ENCODE assay signal across 27 mouse cellular contexts in genomic region chr4:32874669-32875068, GRCm38 (mm10).
A peak's percentile ranks its signal among the peaks of the same experiment; 100 is the strongest.
DNase-seq lines count a peak whose midpoint lies in the region; ATAC-seq lines count a peak whose summit lies in the region.
"Had no signal": no experiment of that assay in that cellular context is flagged by ENCODE, and none has a peak within 500 bp of the region (broad histone marks: within the 10 kb centered on the region; RNA-seq: fewer than 3 reads in every experiment).

No protein-coding gene starts in this region.

- no peaks in the 10 kb centered on the region for H3K27me3 ChIP-seq in forebrain, embryonic 13.5 days
- no peaks in the 10 kb centered on the region for H3K27me3 ChIP-seq in midbrain, embryonic 14.5 days (ENCODE audit: control insufficient read depth, insufficient read depth, low read length)
- H3K27me3 ChIP-seq in kidney, embryonic 14.5 days (ENCODE audit: control insufficient read depth, insufficient read depth, low read length) = no peaks in the 10 kb centered on the region
- H3K27me3 ChIP-seq: hindbrain, embryonic 12.5 days; limb, embryonic 15.5 days; neural tube, embryonic 13.5 days had no signal

- no peak overlapping the region for H3K27ac ChIP-seq in forebrain, embryonic 13.5 days
- no peak overlapping the region for H3K27ac ChIP-seq in midbrain, embryonic 14.5 days (replicated peaks; ENCODE audit: low read depth, low read length)
- no peak overlapping the region for H3K27ac ChIP-seq in kidney, embryonic 14.5 days (ENCODE audit: low read depth, low read length)
- H3K27ac ChIP-seq: hindbrain, embryonic 12.5 days; hindbrain, postnatal 0 days; limb, embryonic 10.5 days; limb, embryonic 15.5 days; liver, embryonic 13.5 days; neural tube, embryonic 13.5 days had no signal

- no peaks in the 10 kb centered on the region for H3K9me3 ChIP-seq in forebrain, embryonic 13.5 days (replicated peaks)
- no peaks in the 10 kb centered on the region for H3K9me3 ChIP-seq in midbrain, embryonic 14.5 days (ENCODE audit: control insufficient read depth, low read length)
- no peaks in the 10 kb centered on the region for H3K9me3 ChIP-seq in kidney, embryonic 14.5 days (ENCODE audit: control insufficient read depth, low read length)
- H3K9me3 ChIP-seq: hindbrain, embryonic 12.5 days; limb, embryonic 10.5 days; limb, embryonic 15.5 days; liver, embryonic 13.5 days; neural tube, embryonic 13.5 days had no signal

- no peak overlapping the region for H3K4me2 ChIP-seq in forebrain, embryonic 13.5 days
- no peak overlapping the region for H3K4me2 ChIP-seq in midbrain, embryonic 14.5 days (ENCODE audit: low read length)
- H3K4me2 ChIP-seq in kidney, embryonic 14.5 days (replicated peaks; ENCODE audit: low read depth, low read length) = no peak overlapping the region
- H3K4me2 ChIP-seq: hindbrain, embryonic 12.5 days; limb, embryonic 15.5 days; liver, embryonic 13.5 days; midbrain, embryonic 11.5 days; neural tube, embryonic 13.5 days had no signal

- no peaks in the 10 kb centered on the region for H3K4me1 ChIP-seq in forebrain, embryonic 13.5 days
- H3K4me1 ChIP-seq in midbrain, embryonic 14.5 days (ENCODE audit: control insufficient read depth, insufficient read depth, low read length) = no peaks in the 10 kb centered on the region
- H3K4me1 ChIP-seq in kidney, embryonic 14.5 days (ENCODE audit: control insufficient read depth, insufficient read depth, low read length) = no peaks in the 10 kb centered on the region
- H3K4me1 ChIP-seq: hindbrain, embryonic 12.5 days; neural tube, embryonic 13.5 days had no signal

- ATAC-seq in common myeloid progenitor, adult 5-6 weeks (replicated peaks; ENCODE audit: low read depth, poor library complexity, severe bottlenecking) = peak; percentile 75
- no peak for ATAC-seq in forebrain, embryonic 13.5 days
- no peak for ATAC-seq in midbrain, embryonic 14.5 days (ENCODE audit: low FRiP score, low TSS enrichment)
- no peak for ATAC-seq in kidney, embryonic 14.5 days (ENCODE audit: low FRiP score, low TSS enrichment)
- ATAC-seq: forebrain, postnatal 0 days; hindbrain, postnatal 0 days; intestine, postnatal 0 days; lung, postnatal 0 days had no signal

- whole genome bisulfite sequencing in forebrain, embryonic 13.5 days = 91% methylated on average over 4 of the region's 4 CpGs
- 91% methylated on average over 4 of the region's 4 CpGs for WGBS in midbrain, embryonic 14.5 days
- 85% methylated on average over 4 of the region's 4 CpGs for WGBS in kidney, embryonic 14.5 days

- no peak overlapping the region for H3K9ac ChIP-seq in forebrain, embryonic 13.5 days
- H3K9ac ChIP-seq in midbrain, embryonic 14.5 days (replicated peaks; ENCODE audit: low read length) = no peak overlapping the region
- H3K9ac ChIP-seq in kidney, embryonic 14.5 days (ENCODE audit: low read depth, low read length) = no peak overlapping the region
- H3K9ac ChIP-seq: forebrain, postnatal 0 days; hindbrain, embryonic 12.5 days; limb, embryonic 15.5 days; liver, embryonic 13.5 days; neural tube, embryonic 13.5 days had no signal

- no peaks in the 10 kb centered on the region for H3K36me3 ChIP-seq in forebrain, embryonic 13.5 days (ENCODE audit: poor library complexity, severe bottlenecking)
- no peaks in the 10 kb centered on the region for H3K36me3 ChIP-seq in midbrain, embryonic 14.5 days (ENCODE audit: control insufficient read depth, insufficient read depth, low read length)
- no peaks in the 10 kb centered on the region for H3K36me3 ChIP-seq in kidney, embryonic 14.5 days (ENCODE audit: control insufficient read depth, insufficient read depth, low read length)
- H3K36me3 ChIP-seq: hindbrain, embryonic 12.5 days; limb, embryonic 10.5 days; limb, embryonic 15.5 days; liver, embryonic 13.5 days; neural tube, embryonic 13.5 days had no signal

- H3K4me3 ChIP-seq in forebrain, embryonic 13.5 days = no peak overlapping the region
- no peak overlapping the region for H3K4me3 ChIP-seq in midbrain, embryonic 14.5 days (replicated peaks; ENCODE audit: low read depth, low read length)
- H3K4me3 ChIP-seq in kidney, embryonic 14.5 days (ENCODE audit: low read length) = no peak overlapping the region
- H3K4me3 ChIP-seq: erythroblast, embryonic 14.5 days; hindbrain, embryonic 12.5 days; limb, embryonic 10.5 days; limb, embryonic 15.5 days; liver, embryonic 13.5 days; myocyte; neural tube, embryonic 13.5 days had no signal

- DNase-seq in naive thymus-derived CD4-positive, alpha-beta T cell, adult 2 months (ENCODE audit: low read depth) = peak; percentile 35
- peak; percentile 48 to 53 for DNase-seq in thymus, postnatal 10 days (ENCODE audit: low spot score in 2 of 2)
- no peak for DNase-seq in midbrain, embryonic 14.5 days
- no peak for DNase-seq in adipocyte (ENCODE audit: low spot score)
- DNase-seq: adrenal gland, adult 2 months; cerebellum, adult 9-10 months; forebrain, postnatal 0 days; gastrocnemius, postnatal 10 days; heart, postnatal 14 days; kidney, adult 9 months; kidney, postnatal 14 days; layer of hippocampus, adult 9-11 months; liver, embryonic 13.5 days; lung, adult 18-20 months had no signal

Comparison
In these comparisons a context has a peak if more than half of its experiments do, and no peak if none do; other contexts are left out.
1. DNase-seq: peak in naive thymus-derived CD4-positive, alpha-beta T cell, adult 2 months (single experiment) and thymus, postnatal 10 days (2 of 2); none in midbrain, embryonic 14.5 days (single experiment) and adipocyte (single experiment).